Mouse (Mus musculus) frontal cortex, adult 2 months (tissue): ENCODE measurements around the gene Slc39a1. TPM values are rescaled to one million over a fixed set of nuclear protein-coding genes. Genes with fewer than 3 reads are reported as not detected.

Experiments
- DNase-seq, 2 experiments: peaks; one replicate each; pipeline ENCODE4 v3.0.0; 2022; ENCODE audit warnings: low spot score in 1 of 2; ENCODE audit errors: extremely low spot score in 1 of 2
- polyA plus RNA-seq: library from polyadenylated mRNA; depleted of rRNA; stranded (reverse); fragments of >200 nt; gene quantifications from 2 replicates; pipeline ENCODE4 v1.2.3, GENCODE M21; 2012; rRNA removed

The Slc39a1 gene
- polyA plus RNA-seq, 1 experiment = 33.7 TPM

DNA sequence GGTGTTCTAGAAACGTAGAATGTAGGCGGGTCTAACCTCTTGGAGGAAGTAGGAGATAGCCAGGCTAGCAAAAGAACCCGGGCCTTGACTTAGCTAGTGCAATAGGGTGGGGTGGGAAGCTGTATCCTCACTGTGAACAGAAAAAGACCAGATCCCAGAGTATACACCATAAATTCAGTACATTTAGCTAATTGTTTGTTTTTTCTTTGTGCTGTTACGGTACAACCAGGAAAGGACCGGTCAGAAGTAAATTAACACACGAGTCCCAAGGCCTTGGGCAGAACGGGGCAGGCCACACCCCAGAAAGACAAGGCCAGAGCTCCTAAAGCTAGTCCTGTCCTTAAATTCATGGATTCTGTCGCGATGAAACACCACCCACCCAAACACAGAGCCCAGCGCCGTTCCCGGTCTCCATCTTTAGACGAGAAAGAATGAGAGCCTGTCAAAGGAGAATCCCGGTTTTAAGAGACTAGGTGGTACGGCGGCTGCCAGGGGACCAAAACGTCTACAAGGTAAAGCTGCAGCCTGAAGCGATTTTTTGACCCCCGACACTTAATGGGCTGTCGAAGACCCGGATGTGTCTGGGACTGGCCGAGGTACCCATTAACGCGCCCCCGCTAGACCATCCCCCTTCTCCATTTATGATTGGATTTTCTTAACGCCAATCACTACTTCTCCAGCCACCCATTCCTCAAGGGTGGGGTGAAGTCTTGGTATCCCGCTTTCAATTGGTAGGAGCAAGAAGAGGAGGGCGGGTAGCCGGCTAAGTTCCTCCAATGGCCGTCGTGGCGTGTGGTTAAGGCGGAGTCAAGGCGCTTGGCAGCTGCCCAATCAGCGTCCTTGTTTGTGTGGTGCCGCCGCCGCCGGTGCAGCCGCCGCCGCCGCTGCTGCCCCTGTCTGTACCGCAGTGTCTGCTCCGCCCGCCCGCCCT, 44.6 kb downstream of the Slc39a1 start, which contains the start of gene Gatad2b:
Gene Gatad2b, plus strand, starts transcription at position 834 of the 931 bp plus-strand sequence.
- DNase-seq = peak; percentile 100

DNA sequence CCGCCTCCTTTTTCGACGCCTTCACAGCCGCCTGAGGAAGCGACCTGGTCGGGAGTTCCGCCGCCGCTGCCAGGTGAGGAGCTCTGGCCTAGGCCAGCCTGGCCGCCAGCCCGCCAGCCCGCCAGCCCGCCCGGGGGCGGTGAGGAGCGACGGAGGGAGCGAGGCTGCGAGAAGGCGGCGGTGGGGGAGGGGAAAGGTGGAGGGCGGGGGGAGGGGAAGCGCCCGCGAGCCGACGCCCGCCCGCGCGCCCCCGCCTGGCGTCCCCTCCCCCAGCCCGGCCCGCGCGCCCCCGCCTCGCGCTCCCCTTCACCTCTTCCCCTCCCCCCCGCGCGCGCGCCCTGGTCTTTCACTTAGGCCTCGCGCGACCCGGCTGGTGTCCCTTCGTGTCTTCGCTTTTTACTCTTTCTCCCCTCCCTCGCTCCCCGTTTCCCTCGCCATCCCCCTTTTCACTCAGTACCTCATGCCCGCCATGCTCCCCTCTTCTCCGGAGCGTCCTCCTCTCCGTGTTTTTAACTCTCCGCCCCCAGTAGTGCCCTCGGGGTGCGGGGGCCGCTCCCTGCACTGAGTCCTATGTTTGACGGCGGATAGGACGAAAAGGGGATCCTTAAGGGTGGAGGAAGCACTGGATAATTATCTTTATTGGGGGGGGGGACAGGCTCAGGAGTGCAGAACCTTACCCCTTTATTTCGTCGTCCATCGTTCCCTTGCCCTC, 45.5 kb downstream of the Slc39a1 start:
- DNase-seq = peak in 1 of 2 experiments; percentile 47

DNA sequence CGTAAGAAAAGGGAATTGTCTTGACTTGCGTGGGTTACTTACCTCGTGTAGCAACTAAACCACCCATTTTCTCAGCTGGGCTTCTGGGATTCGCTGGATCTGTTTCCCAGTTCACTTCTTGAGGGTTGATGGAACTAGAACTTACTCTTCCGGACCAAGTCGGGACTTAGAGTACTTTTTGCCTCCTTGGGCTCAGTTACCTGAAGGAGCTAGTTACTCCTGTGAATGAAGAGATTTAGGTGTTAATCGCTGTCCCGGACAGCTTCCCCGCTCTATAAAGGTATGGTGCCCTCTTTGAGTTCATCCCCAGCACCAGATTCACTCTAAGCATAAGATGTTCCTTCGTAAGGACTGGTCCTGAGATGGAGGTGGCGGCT, 46.1 kb downstream of the Slc39a1 start:
- DNase-seq = peak in 1 of 2 experiments; percentile 25

- DNase-seq = no peak
Measured at GRCm38 (mm10) chr3:90294651-90295050, 46.7 kb downstream of the Slc39a1 start.

Other genes starting within 250 kb of the Slc39a1 start
- gene Hax1, start 249.4 kb upstream of the Slc39a1 start, polyA plus RNA-seq = 88.0 and 96.1 TPM in 2 replicates
- 93.9 and 94.1 TPM in 2 replicates for gene 4933434E20Rik, start 196.5 kb upstream of the Slc39a1 start, polyA plus RNA-seq
- gene Ubap2l, start 195.5 kb upstream of the Slc39a1 start, polyA plus RNA-seq = 106 and 121 TPM in 2 replicates
- gene Tpm3, start 175.5 kb upstream of the Slc39a1 start, polyA plus RNA-seq = 166 and 178 TPM in 2 replicates
- gene Nup210l, start 144.0 kb upstream of the Slc39a1 start, polyA plus RNA-seq = 0.40 and 0.42 TPM in 2 replicates
- 971 and 1,230 TPM in 2 replicates for gene Rps27, start 34.5 kb upstream of the Slc39a1 start, polyA plus RNA-seq
- gene Rab13, start 34.5 kb upstream of the Slc39a1 start, polyA plus RNA-seq = 11.2 TPM in 2 replicates
- 52.7 and 57.6 TPM in 2 replicates for gene Jtb, start 16.6 kb upstream of the Slc39a1 start, polyA plus RNA-seq
- 0.29 and 0.38 TPM in 2 replicates for gene Creb3l4, start 4.7 kb upstream of the Slc39a1 start, polyA plus RNA-seq
- gene Crtc2, start 6.0 kb downstream of the Slc39a1 start, polyA plus RNA-seq = 55.0 and 58.0 TPM in 2 replicates
- gene Dennd4b, start 17.0 kb downstream of the Slc39a1 start, polyA plus RNA-seq = 38.1 and 43.1 TPM in 2 replicates
- gene Gatad2b, start 45.0 kb downstream of the Slc39a1 start, polyA plus RNA-seq = 33.4 and 38.4 TPM in 2 replicates
- 7.9 and 8.4 TPM in 2 replicates for gene Slc27a3, start 141.8 kb downstream of the Slc39a1 start, polyA plus RNA-seq
- gene Ints3, start 185.4 kb downstream of the Slc39a1 start, polyA plus RNA-seq = 44.3 and 49.0 TPM in 2 replicates
- 24.0 and 27.2 TPM in 2 replicates for gene Npr1, start 217.7 kb downstream of the Slc39a1 start, polyA plus RNA-seq
- gene Ilf2, start 228.0 kb downstream of the Slc39a1 start, polyA plus RNA-seq = 84.3 and 89.2 TPM in 2 replicates
- 76.1 and 78.7 TPM in 2 replicates for gene Snapin, start 242.9 kb downstream of the Slc39a1 start, polyA plus RNA-seq